Mouse (Mus musculus) ES-E14 (cell line): ENCODE results near the gene Slc44a4.

Experiments
- CHD2 ChIP-seq: IDR thresholded peaks from 2 replicates; pipeline ENCODE4 v1.6.1; 2014; ENCODE audit warnings: mild to moderate bottlenecking, low read depth, low read length, inconsistent platforms
- HCFC1 ChIP-seq: IDR thresholded peaks from 2 replicates; pipeline ENCODE4 v1.6.1; 2012; ENCODE audit warnings: low read length, inconsistent platforms, borderline replicate concordance; ENCODE audit not compliant: insufficient read depth
- MAFK ChIP-seq: IDR thresholded peaks from 2 replicates; pipeline ENCODE4 v1.6.1; 2014; ENCODE audit warnings: mild to moderate bottlenecking, low read depth, low read length, inconsistent platforms; ENCODE audit not compliant: insufficient read depth
- ZC3H11A ChIP-seq: IDR thresholded peaks from 2 replicates; pipeline ENCODE4 v1.6.1; 2012; ENCODE audit warnings: low read depth, mild to moderate bottlenecking, inconsistent platforms, low read length, borderline replicate concordance
- ZNF384 ChIP-seq: IDR thresholded peaks from 2 replicates; pipeline ENCODE4 v1.6.1; 2012; ENCODE audit warnings: low read depth, low read length, inconsistent platforms

DNA sequence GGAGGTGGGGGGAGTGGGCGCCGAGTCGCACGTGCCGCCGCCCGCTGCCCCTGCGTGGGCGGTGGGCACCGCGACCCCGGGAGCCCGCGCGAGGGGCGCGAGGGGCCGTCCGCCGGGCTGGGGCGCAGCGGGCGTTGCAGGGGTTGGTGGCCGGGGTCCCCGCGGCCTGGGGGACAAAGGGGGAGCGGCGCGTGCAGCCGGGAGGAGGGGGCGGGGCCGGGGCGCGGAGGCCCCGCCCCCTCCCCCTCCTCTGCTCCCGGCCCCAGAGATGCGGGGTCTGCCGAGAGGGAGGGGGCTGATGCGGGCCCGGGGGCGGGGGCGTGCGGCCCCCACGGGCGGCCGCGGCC, 15.6 kb upstream of the Slc44a4 start:
- no peak for TF ChIP-seq ZC3H11A
- no peak for TF ChIP-seq HCFC1
- no peak for TF ChIP-seq MAFK
- TF ChIP-seq ZNF384 = no peak
- TF ChIP-seq CHD2 = no peak
